Mouse (Mus musculus) thymus, postnatal 10 days (tissue): ENCODE measurements around the gene Gm8369.
A peak's percentile ranks its signal among the peaks of the same experiment; 100 is the strongest.
"Not testable (repeated sequence)": the region's sequence is repeated elsewhere in the genome, so short reads cannot be mapped to it uniquely, and the experiment has no call there.

Experiments
- DNase-seq, 2 experiments: peaks; one replicate each; pipeline ENCODE4 v3.0.0; 2021; ENCODE audit warnings: low spot score in 2 of 2

Gm8369 gene

GRCm38 (mm10) chr19:11485746-11486145, at the start of gene Gm8369:
TSS of gene Gm8369 (plus strand) at chr19:11485938.
- DNase-seq, result no peak

- no peak for DNase-seq
Measured at GRCm38 (mm10) chr19:11443338-11443737, 42.4 kb upstream of the Gm8369 start, which contains the start of gene Ms4a4b. TSS of gene Ms4a4b (plus strand) at chr19:11443553.

GRCm38 (mm10) chr19:11443964-11444363, 41.8 kb upstream of the Gm8369 start:
- no peak for DNase-seq

DNA sequence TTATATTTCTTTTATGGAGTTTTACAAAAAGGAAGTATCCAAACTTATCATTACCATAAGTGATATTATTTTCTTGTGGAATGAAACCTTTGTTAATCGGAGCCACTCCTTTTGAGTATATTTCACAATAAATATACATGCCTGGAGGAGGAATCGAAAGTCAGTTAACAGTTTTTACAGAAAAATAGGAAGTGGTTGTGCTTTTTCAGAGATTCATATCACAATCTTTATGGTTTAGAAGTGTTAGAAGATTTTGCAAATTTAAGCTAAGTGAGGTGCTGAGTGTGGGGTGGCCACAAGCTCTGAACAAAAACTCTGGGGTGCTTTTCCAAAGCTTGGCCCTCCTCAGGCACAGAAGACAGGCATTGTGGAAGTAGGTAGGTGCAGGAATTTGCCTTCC, 38.5 kb upstream of the Gm8369 start:
- DNase-seq, result no peak

DNA sequence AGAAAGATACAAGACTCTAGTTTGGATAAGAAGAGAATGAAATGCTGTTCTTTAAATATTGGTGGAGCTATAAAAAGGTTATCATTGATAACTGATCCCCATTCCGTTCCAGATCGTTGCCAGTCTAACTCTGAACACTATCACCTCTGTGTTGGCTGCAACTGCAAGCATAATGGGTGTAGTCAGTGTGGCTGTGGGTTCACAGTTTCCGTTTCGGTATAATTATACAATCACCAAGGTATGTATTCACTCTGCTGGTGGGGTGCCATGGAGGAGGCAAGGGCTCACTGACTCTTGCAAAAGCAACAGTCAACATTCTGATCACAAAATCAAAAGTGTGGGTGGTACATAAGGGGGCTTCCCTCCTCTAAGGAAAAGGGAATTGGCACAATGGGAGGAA, 26.7 kb upstream of the Gm8369 start:
- not testable (repeated sequence) for DNase-seq

GRCm38 (mm10) chr19:11464795-11465194, 20.9 kb upstream of the Gm8369 start:
- DNase-seq, result not testable (repeated sequence)

GRCm38 (mm10) chr19:11466471-11466870, 19.3 kb upstream of the Gm8369 start:
- DNase-seq, result no peak

DNA sequence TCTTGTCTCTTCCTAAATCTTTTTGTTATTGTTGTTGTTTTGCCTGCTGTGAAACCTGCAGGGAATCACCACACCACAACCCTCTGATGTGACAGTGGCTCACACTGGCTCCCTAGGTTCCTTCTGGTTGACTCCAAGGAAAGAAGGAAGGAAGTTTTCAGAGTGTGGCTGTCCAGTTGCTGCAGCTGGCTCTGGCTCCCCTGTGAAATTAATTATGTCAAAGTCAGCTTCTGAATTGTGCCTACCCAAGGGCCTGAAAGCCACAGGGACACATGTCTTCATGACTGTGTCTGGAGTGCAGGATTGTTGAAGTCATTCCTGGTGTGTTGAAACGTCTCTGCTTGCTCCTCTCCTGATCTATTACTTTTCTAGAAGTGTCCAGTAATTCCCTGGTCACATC, 17.4 kb upstream of the Gm8369 start:
- not testable (repeated sequence) for DNase-seq

DNA sequence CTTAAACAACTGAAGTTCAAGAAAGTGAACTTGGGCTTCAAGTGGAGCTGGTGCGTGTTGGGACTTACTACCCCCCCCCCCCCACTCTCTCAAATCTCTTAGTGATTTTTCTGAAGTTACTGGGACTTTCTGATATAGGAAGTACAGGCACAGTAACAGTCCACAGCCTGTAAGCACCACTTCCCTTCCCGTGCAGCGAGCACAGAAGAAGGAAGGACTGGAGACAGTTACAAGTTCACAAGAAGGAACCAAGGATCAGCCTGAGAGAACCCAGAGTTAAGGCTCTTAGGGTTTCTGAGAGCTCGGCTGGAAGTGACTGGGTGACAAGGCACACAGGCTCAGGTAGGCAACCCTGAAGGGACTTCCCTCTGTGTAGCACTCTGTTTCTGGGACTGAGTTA, 16.5 kb upstream of the Gm8369 start, which contains the start of gene Ms4a6c:
Gene Ms4a6c, plus strand, starts transcription at position 152 of the 400 bp plus-strand sequence.
- not testable (repeated sequence) for DNase-seq

- DNase-seq, result no peak
Measured at GRCm38 (mm10) chr19:11479714-11480113, 6.0 kb upstream of the Gm8369 start.

DNA sequence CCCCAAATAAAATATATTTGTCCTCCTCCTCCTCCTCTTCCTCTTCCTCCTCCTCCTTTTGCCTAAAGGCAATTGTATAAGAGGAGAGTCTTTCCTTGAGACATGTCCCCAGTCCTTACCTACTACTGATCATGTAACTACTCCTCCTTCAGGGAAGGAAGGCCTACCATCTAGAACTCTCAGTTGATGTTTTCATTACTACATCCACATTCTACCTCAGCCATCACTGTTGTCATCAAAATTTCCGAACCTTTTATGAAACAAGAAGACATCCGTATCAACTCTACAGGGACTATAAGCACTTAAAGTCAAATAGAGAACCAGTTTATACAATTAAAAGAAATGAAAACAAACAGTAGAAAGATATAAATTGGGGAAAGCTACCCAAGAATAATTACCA, 3.1 kb upstream of the Gm8369 start:
- no peak for DNase-seq

DNA sequence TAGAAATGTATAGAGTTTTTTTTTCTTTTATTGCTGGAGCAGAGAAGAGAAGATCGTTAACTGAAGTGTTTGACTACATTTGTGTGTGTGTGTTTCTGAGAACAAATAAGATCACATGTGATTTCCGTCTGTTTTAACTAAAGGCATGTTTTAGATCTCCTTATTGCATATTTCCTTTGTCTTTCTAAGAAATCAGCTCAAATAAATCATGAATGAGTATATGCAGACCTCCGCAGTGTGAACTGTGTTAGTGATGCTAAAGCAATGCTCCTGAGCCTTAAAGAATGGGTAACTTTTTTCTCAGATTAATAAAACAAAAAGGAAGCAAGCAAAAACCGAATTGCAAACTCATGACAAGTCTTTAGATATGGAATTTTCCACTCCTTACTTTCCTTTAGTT, 1.8 kb upstream of the Gm8369 start:
- no peak for DNase-seq

- peak in 1 of 2 experiments; percentile 17 for DNase-seq
Measured at GRCm38 (mm10) chr19:11484388-11484787, 1.4 kb upstream of the Gm8369 start.

DNA sequence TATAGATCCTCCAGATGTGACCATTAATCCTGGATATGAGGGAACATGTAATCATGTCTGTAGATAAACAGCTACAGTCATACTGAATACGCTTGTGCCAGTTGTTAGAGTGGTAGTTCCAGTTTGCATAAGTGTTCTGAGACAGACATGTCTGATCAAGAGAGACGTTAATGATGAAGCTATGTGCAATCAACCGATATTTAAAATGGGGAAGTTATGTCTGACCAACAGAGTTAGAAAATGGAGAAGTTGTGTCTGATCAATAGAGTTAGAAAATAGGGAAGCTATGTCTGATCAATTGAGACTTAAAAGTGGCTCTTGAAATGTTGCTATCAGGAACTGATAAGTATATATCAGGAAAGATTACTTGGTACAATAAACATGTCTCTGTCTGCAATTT, 472 bp upstream of the Gm8369 start:
- no peak for DNase-seq

DNA sequence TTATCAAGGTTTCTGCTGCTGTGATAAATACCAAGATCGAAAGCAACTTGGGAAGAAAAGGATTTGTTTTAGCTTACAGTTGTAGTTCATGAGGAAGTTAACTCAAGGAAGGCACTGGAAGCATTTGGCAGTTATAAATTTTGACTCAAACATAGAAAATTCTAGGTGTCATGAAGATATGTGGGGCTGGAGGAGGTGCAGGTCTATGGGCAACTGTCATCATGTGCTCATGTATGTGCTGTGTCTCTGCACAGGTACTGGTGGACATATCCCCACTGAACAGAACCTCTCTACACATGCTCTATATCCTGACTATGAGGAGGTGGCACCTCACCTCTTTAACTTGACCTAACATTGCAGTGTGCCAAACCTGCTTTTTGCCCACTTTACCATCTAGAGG, 861 bp downstream of the Gm8369 start:
- no peak for DNase-seq

- no peak for DNase-seq
Measured at GRCm38 (mm10) chr19:11491406-11492189, 5.9 kb downstream of the Gm8369 start.

DNA sequence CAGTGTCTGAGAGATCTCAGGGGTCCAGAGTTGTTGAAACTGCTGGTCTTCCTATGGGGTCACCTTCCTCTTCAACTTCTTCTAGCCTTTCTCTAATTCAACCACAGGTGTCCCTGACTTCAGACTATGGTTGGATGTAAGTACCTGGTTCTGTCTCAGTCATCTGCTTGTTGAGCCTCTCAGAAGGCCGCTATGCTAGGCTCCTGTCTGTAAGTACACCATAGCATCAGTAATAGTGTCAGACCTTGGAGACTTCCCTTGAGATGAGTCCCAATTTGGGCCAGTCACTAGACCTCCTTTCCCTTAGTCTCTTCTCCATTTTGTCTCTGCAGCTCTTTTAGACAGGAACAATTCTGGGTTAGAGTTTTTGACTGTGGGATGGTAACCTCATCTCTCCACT, 6.9 kb downstream of the Gm8369 start:
- DNase-seq, result no peak

DNA sequence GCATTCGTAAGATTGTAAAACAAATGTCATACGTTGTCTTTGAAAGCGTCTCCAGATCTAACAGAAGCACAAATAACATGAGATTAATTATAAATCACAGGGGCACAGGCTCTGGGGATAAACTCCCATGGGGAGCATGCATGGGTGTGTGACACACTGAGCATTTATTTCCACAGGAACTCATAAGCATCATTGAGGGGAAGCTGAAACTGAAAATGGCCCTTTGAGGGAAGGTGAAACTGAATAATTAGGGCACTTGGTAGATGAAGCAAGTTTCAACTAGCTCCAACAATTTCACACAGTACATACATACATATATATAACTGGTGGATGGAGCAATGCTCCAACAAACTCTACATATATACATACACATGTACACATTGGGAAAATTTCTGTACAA, 8.8 kb downstream of the Gm8369 start:
- no peak for DNase-seq

GRCm38 (mm10) chr19:11496361-11496760, 10.6 kb downstream of the Gm8369 start:
- no peak for DNase-seq

- not testable (repeated sequence) for DNase-seq
Measured at GRCm38 (mm10) chr19:11497300-11497699, 11.6 kb downstream of the Gm8369 start.

DNA sequence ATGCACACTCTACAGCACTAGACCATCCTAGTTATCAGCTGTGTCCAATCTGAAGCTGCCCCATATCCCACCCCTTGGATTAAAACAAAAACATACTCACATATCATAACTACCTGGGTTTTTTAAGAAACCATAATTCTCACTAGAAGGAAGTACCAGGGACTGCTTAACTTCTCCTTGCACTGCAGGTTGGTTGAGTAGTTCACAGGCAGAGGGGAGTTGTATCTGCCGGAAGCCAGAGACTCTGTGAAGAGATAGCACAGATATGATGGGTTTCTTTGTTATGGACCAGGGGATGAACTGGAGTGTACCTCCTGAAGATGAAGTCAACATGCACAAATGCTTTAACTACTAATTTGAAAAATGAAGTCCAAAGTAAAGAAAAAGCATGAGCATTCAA, 15.1 kb downstream of the Gm8369 start:
- no peak for DNase-seq

DNA sequence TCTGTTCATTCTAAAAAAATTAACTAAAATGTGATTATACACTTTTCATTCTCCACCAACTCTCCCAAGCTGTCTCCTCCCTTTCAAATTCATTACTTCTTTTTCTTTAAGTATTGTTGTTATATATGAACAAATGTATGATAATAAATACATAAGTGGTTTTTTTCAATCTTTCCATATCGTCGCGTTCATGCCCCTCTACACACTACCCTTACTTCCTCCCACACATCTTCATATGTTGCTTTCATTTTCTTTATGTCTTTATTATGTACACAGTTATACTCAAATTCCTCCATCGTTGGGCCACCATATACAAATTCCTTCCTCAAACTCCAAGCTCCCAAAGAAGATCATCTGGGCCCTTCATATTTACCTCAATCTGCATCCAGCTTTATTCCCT, 15.6 kb downstream of the Gm8369 start:
- DNase-seq, result no peak

- no peak for DNase-seq
Measured at GRCm38 (mm10) chr19:11504857-11505256, 19.1 kb downstream of the Gm8369 start.

GRCm38 (mm10) chr19:11513458-11513857, 27.7 kb downstream of the Gm8369 start:
- no peak for DNase-seq
